In the genomic region with DNA sequence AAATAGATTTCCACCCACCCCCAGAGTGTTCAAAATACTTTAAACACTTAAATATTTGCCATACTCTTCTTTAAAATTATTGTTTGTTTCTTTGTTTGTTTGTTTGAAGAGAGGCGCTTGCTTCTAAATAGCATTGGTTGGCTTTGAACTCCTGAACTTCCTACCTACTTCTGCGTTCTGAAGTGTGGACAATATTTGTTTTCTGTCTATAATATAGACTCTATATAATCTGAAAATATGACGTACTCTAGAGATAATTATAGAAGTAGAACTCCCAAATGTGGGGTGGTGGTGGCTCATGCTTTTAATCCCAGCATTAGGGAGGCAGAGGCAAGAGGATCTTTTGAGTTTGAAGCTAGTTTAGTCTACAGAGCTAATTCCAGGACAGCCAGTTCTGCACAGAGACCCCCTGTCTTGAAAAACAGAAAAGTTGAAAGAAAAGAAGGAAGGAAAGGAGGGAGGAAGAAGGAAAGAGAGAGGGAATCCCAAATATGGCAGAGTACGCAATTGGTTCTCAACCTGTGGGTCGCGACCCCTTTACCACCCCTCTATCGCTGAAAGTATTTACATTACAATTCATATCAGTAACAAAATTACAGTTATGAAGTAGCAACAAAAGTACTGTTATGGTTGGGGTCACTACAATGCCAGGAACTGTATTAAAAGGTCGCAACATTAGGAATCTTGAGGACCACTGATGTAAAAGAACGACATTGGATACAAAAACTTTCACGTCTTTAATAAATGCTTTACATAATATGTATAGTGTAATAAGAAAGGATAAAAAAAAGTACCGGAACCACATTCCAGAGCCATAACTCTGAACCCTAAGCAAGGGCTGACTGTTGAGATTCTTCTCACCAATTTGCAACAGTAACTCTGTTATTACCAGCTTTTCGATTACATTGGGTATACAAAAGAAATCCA, we compare ENCODE assay signal across 8 mouse cellular contexts. TPM values are rescaled to one million over a fixed set of nuclear protein-coding genes. Genes with fewer than 3 reads are reported as not detected.
DNase-seq lines count a peak whose midpoint lies in the region; ATAC-seq lines count a peak whose summit lies in the region.

No protein-coding gene starts in this region.

- H3K9me3 ChIP-seq in heart, embryonic 15.5 days (replicated peaks), result no peaks in the 10 kb centered on the region
- H3K9me3 ChIP-seq in hindbrain, embryonic 11.5 days (ENCODE audit: control insufficient read depth, low read length), result no peaks in the 10 kb centered on the region
- H3K9me3 ChIP-seq in midbrain, embryonic 11.5 days (ENCODE audit: control insufficient read depth, low read length), result no peaks in the 10 kb centered on the region

- H3K27me3 ChIP-seq in heart, embryonic 15.5 days, result no peaks in the 10 kb centered on the region
- H3K27me3 ChIP-seq in hindbrain, embryonic 11.5 days (ENCODE audit: control insufficient read depth, insufficient read depth, low read length), result no peaks in the 10 kb centered on the region
- no peaks in the 10 kb centered on the region for H3K27me3 ChIP-seq in midbrain, embryonic 11.5 days (ENCODE audit: control insufficient read depth, insufficient read depth, low read length)

- H3K36me3 ChIP-seq in heart, embryonic 15.5 days, result no peaks in the 10 kb centered on the region; the same call in 1 of the 2 replicates
- no peaks in the 10 kb centered on the region for H3K36me3 ChIP-seq in hindbrain, embryonic 11.5 days (ENCODE audit: control insufficient read depth, insufficient read depth, low read length)
- H3K36me3 ChIP-seq in midbrain, embryonic 11.5 days (ENCODE audit: control insufficient read depth, insufficient read depth, low read length), result no peaks in the 10 kb centered on the region

- peak overlapping the region; percentile 91; the same call in 1 of the 2 replicates for H3K9ac ChIP-seq in heart, embryonic 15.5 days
- H3K9ac ChIP-seq in hindbrain, embryonic 11.5 days (ENCODE audit: low read depth, low read length), result no peak overlapping the region
- no peak overlapping the region for H3K9ac ChIP-seq in midbrain, embryonic 11.5 days (ENCODE audit: low read length)

- H3K4me3 ChIP-seq in heart, embryonic 15.5 days, result peak overlapping the region; percentile 94
- H3K4me3 ChIP-seq in hindbrain, embryonic 11.5 days (ENCODE audit: low read depth, low read length), result peak overlapping the region; percentile 88
- H3K4me3 ChIP-seq in midbrain, embryonic 11.5 days (ENCODE audit: low read depth, low read length), result peak overlapping the region; percentile 87

- 0 out of 2 replicates have a peak overlapping the region, but pooled peaks have one; percentile 100 for H3K27ac ChIP-seq in heart, embryonic 15.5 days
- H3K27ac ChIP-seq in hindbrain, embryonic 11.5 days (ENCODE audit: low read depth, low read length), result no peak overlapping the region
- no peak overlapping the region for H3K27ac ChIP-seq in midbrain, embryonic 11.5 days (ENCODE audit: low read depth, low read length)

- ATAC-seq in heart, embryonic 15.5 days (replicated peaks; ENCODE audit: insufficient number of reproducible peaks, insufficient read depth, low FRiP score, low read depth), result no peak
- no peak for ATAC-seq in hindbrain, embryonic 11.5 days (ENCODE audit: low FRiP score)
- ATAC-seq in midbrain, embryonic 11.5 days (ENCODE audit: low FRiP score), result no peak

- WGBS in heart, embryonic 15.5 days, result 34% methylated on average over 12 of the region's 12 CpGs
- 39% methylated on average over 12 of the region's 12 CpGs for WGBS in hindbrain, embryonic 11.5 days
- 38% methylated on average over 12 of the region's 12 CpGs for WGBS in midbrain, embryonic 11.5 days

- H3K4me1 ChIP-seq in heart, embryonic 15.5 days (replicated peaks), result peaks cover 18% of the 10 kb centered on the region
- no peaks in the 10 kb centered on the region for H3K4me1 ChIP-seq in hindbrain, embryonic 11.5 days (replicated peaks; ENCODE audit: control insufficient read depth, insufficient read depth, low read length)
- H3K4me1 ChIP-seq in midbrain, embryonic 11.5 days (ENCODE audit: control insufficient read depth, insufficient read depth, low read length), result peaks cover 8% of the 10 kb centered on the region

- no peak for DNase-seq in heart, adult 8-10 months (ENCODE audit: low spot score)
- peak; percentile 33 for DNase-seq in MN1 (ENCODE audit: low spot score)
- DNase-seq in hindbrain, embryonic 11.5 days (ENCODE audit: low spot score), result peak; percentile 40
- DNase-seq in midbrain, embryonic 11.5 days (ENCODE audit: low spot score, missing footprints), result peak; percentile 87
- no peak for DNase-seq in right cerebral cortex, postnatal 4 days
- DNase-seq in left cerebral cortex, adult 8-10 months (ENCODE audit: low spot score in 2 of 2), result no peak
- DNase-seq in gastrocnemius, postnatal 25 days, result no peak

- peak overlapping the region; percentile 66 for H3K4me2 ChIP-seq in heart, embryonic 15.5 days
- H3K4me2 ChIP-seq in hindbrain, embryonic 11.5 days (replicated peaks; ENCODE audit: low read depth, low read length), result peak overlapping the region; percentile 28; the same call in 1 of the 2 replicates
- peak overlapping the region; percentile 81 for H3K4me2 ChIP-seq in midbrain, embryonic 11.5 days

RNA-seq across cellular contexts. Expression of a gene that starts 1.1 kb away (rescaled TPM):
- 109 and 119 TPM in 2 replicates for polyA plus RNA-seq in heart, embryonic 15.5 days (2015; fragmentation: Nextera tagmentation; extraction: Ambion mirVana)
- total RNA-seq in heart, adult 8-10 months (2022), result 10 to 100 TPM; 16.3 to 20.2 (median 17.6) TPM
- polyA plus RNA-seq in hindbrain, embryonic 11.5 days (2014; fragmentation: Nextera tagmentation; extraction: Ambion mirVana), result 270 and 292 TPM in 2 replicates
- 241 and 255 TPM in 2 replicates for polyA plus RNA-seq in midbrain, embryonic 11.5 days (2014; fragmentation: Nextera tagmentation; extraction: Ambion mirVana)
- total RNA-seq in left cerebral cortex, adult 8-10 months (2022), result 100 to 1,000 TPM in 2 of 4 experiments, 10 to 100 TPM in 2; 91.0 to 107 (median 99.9) TPM
- 10 to 100 TPM; 18.7 to 23.4 TPM for total RNA-seq in gastrocnemius, postnatal 25 days (2021)

RNA-seq across cellular contexts. Expression of a gene that starts 6.0 kb away (rescaled TPM):
- polyA plus RNA-seq in heart, embryonic 15.5 days (2015; fragmentation: Nextera tagmentation; extraction: Ambion mirVana), result 49.8 and 54.7 TPM in 2 replicates
- total RNA-seq in heart, adult 8-10 months (2022), result 10 to 100 TPM; 68.7 to 96.5 (median 89.3) TPM
- 107 and 109 TPM in 2 replicates for polyA plus RNA-seq in hindbrain, embryonic 11.5 days (2014; fragmentation: Nextera tagmentation; extraction: Ambion mirVana)
- polyA plus RNA-seq in midbrain, embryonic 11.5 days (2014; fragmentation: Nextera tagmentation; extraction: Ambion mirVana), result 107 and 119 TPM in 2 replicates
- total RNA-seq in left cerebral cortex, adult 8-10 months (2022), result 100 to 1,000 TPM; 115 to 118 (median 116) TPM
- 10 to 100 TPM; 50.7 to 65.0 TPM for total RNA-seq in gastrocnemius, postnatal 25 days (2021)

RNA-seq across cellular contexts. Expression of a gene that starts 23.5 kb away (rescaled TPM):
- 1.1 TPM in 1 of 2 replicates, not detected in the other for polyA plus RNA-seq in heart, embryonic 15.5 days (2015; fragmentation: Nextera tagmentation; extraction: Ambion mirVana)
- 1 to 10 TPM in 1 of 4 experiments, under 1 TPM in 1, not detected in 2; 0.47 to 3.2 TPM for total RNA-seq in heart, adult 8-10 months (2022)
- polyA plus RNA-seq in hindbrain, embryonic 11.5 days (2014; fragmentation: Nextera tagmentation; extraction: Ambion mirVana), result not detected in 2 replicates
- not detected in 2 replicates for polyA plus RNA-seq in midbrain, embryonic 11.5 days (2014; fragmentation: Nextera tagmentation; extraction: Ambion mirVana)
- total RNA-seq in left cerebral cortex, adult 8-10 months (2022), result 1 to 10 TPM in 1 of 4 experiments, under 1 TPM in 1, not detected in 2; 0.84 to 3.2 TPM
- total RNA-seq in gastrocnemius, postnatal 25 days (2021), result not detected

RNA-seq across cellular contexts. Expression of a gene that starts 31.8 kb away (rescaled TPM):
- 261 and 274 TPM in 2 replicates for polyA plus RNA-seq in heart, embryonic 15.5 days (2015; fragmentation: Nextera tagmentation; extraction: Ambion mirVana)
- 10 to 100 TPM; 37.0 to 60.8 (median 40.2) TPM for total RNA-seq in heart, adult 8-10 months (2022)
- 610 and 651 TPM in 2 replicates for polyA plus RNA-seq in hindbrain, embryonic 11.5 days (2014; fragmentation: Nextera tagmentation; extraction: Ambion mirVana)
- polyA plus RNA-seq in midbrain, embryonic 11.5 days (2014; fragmentation: Nextera tagmentation; extraction: Ambion mirVana), result 658 and 748 TPM in 2 replicates
- total RNA-seq in left cerebral cortex, adult 8-10 months (2022), result 10 to 100 TPM; 47.4 to 75.1 (median 61.7) TPM
- 10 to 100 TPM; 26.2 to 27.1 TPM for total RNA-seq in gastrocnemius, postnatal 25 days (2021)

RNA-seq across cellular contexts. Expression of a gene that starts 35.2 kb away (rescaled TPM):
- polyA plus RNA-seq in heart, embryonic 15.5 days (2015; fragmentation: Nextera tagmentation; extraction: Ambion mirVana), result 15.1 and 17.3 TPM in 2 replicates
- 10 to 100 TPM in 2 of 4 experiments, 1 to 10 TPM in 2; 9.6 to 11.6 (median 10.0) TPM for total RNA-seq in heart, adult 8-10 months (2022)
- polyA plus RNA-seq in hindbrain, embryonic 11.5 days (2014; fragmentation: Nextera tagmentation; extraction: Ambion mirVana), result 24.4 and 25.6 TPM in 2 replicates
- polyA plus RNA-seq in midbrain, embryonic 11.5 days (2014; fragmentation: Nextera tagmentation; extraction: Ambion mirVana), result 23.6 and 26.4 TPM in 2 replicates
- 10 to 100 TPM; 19.3 to 25.6 (median 22.3) TPM for total RNA-seq in left cerebral cortex, adult 8-10 months (2022)
- total RNA-seq in gastrocnemius, postnatal 25 days (2021), result 1 to 10 TPM; 6.1 to 6.4 TPM

Comparison
In these comparisons a context has a peak if more than half of its experiments do, and no peak if none do; other contexts are left out.
1. H3K4me2 ChIP-seq: peak in every context shown above with its lines; median percentile 81 in midbrain, embryonic 11.5 days; 66 in heart, embryonic 15.5 days; 28 in hindbrain, embryonic 11.5 days.
2. DNase-seq: peak in MN1 (single experiment), hindbrain, embryonic 11.5 days (single experiment) and midbrain, embryonic 11.5 days (single experiment); none in heart, adult 8-10 months (single experiment), right cerebral cortex, postnatal 4 days (single experiment), left cerebral cortex, adult 8-10 months (0 of 2) and gastrocnemius, postnatal 25 days (single experiment).
3. Peak in every context shown above with its lines, with median percentiles within 50 percentile points of each other: H3K4me3 ChIP-seq.